Mouse (Mus musculus) liver, adult 2 months (tissue): ENCODE measurements around the gene Dmgdh.

Experiments used
- CTCF ChIP-seq: fragments of 200-500 bp; IDR thresholded peaks from 2 replicates; pipeline ENCODE4 v1.5.1; 2011; ENCODE audit warnings: low read depth, low read length, control low read depth
- POLR2A ChIP-seq: fragments of 200-500 bp; IDR thresholded peaks from 2 replicates; pipeline ENCODE4 v1.6.1; 2011; ENCODE audit warnings: low read length, control low read depth; ENCODE audit not compliant: insufficient read depth; ENCODE audit errors: extremely low read depth

DNA sequence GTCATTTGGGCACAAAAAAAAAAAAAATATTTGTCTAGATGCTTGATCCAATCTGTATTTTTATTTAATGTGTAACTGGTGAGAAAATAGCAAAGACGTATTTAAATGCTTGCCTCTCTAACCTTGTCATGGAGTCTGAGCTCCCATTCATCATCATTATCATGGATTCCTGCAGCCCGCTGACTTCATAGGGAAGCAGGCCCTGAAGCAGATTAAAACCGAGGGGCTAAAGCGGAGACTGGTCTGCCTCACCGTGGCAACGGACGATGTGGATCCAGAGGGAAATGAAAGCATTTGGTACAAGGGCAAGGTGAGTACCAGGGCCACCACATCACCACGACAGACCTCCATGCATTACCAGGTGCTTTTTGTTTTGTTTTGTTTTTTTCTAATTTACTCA, 69.9 kb downstream of the Dmgdh start:
- TF ChIP-seq CTCF (no peak), POLR2A (no peak)
